Mouse (Mus musculus): ENCODE measurements around the gene Dlg2. TPM values are rescaled to one million over a fixed set of nuclear protein-coding genes. Genes with fewer than 3 reads are reported as not detected.

The Dlg2 gene
- total RNA-seq, 2 experiments from 2014 or later = 40.3 to 65.7 TPM

DNA sequence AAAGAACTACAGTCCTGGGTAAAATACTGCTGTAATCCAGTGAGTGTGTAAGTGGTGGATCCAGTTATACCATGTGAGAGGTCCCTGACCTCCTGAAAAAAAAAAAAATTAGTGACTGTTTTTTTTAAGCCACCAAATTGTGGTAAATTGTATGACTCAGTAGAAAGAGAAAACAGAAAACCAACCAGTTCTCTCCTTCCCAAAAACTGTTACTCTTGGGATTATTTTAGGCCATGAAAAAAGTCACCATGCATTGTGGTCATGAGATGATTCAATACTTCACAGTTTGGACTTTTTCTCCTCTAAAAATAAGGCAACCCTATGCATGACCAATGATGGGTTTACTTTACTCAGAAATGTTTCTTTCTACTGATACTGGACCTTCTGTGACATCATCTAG lies 1291.2 kb downstream of the Dlg2 start:
- DNase-seq = no peak

DNA sequence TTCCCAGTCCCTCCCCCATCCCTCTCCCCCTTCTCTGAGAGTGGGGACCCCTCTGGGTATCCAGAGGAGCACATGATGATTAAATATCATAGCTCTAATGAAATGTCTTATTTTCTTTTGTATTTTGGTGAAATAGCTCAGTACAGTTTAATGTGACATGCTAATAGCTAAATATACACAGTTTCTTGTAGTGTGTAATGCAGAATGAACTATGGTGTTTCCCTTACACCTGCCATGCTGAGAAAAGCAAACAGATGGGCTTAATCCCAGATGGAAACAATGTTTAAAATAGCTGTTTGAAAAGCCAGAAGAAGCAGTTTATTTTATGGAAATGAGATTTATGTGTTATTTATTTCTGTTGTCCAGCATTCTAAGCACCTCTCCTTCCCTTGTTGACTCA lies 1302.2 kb downstream of the Dlg2 start:
- DNase-seq = no peak

DNA sequence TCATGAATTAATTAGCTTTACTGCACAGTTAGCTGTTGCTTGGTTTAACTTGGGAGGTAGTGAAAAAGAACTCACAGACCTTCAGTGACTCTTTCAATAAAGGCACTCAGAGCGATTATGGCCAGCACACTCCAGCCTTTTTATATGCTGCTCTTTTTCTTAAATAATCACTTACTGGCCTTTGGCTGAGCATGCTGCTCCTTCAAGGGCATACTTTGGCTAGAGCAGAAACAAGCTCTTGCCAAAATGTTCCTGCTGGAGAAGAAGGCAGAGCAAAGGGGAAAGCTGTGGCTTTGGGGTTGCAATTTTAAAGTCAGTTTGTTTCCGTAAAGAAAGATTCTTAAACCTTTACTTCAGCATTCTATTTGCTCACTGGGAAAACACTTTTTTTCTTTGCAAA lies 1308.1 kb downstream of the Dlg2 start:
- DNase-seq = no peak

DNA sequence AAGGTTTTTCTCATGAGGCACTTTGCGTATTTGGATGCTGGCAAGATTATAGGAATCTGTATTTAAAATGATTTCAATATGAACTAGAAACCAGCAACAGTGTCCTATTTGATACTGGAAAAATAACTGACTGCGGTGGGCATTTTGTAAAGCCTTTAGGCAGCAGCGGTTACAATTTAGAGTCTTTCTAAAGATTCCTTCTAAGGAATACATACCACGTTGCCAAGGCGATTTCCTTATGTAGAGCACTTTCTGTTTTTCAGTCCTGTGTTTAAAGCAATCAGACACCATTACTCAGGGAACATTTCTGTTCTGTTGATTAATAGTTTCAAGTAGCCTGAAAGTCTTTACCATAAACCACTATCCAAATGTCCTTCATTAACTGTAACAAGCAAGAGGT lies 1309.0 kb downstream of the Dlg2 start:
- no peak for DNase-seq

DNA sequence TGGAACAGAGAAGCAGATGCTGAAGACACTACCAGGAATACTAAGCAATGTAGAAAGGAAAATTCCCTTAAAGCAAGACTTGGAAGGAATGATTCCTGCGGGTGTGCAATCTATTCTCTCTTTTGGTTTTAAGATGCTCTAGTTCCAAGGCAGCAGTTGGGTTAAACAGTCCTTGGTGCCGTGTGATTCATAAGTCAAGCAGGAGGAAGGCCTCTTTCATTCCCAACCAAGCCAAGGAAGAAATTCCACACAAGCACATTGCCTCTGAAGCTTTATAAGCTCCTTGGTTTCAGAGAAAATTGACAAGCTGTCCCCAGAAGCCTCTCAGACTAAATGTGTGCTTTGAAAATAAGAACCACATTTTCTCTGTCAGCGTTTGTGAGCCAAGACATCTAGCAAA lies 1309.4 kb downstream of the Dlg2 start:
- no peak for DNase-seq

DNA sequence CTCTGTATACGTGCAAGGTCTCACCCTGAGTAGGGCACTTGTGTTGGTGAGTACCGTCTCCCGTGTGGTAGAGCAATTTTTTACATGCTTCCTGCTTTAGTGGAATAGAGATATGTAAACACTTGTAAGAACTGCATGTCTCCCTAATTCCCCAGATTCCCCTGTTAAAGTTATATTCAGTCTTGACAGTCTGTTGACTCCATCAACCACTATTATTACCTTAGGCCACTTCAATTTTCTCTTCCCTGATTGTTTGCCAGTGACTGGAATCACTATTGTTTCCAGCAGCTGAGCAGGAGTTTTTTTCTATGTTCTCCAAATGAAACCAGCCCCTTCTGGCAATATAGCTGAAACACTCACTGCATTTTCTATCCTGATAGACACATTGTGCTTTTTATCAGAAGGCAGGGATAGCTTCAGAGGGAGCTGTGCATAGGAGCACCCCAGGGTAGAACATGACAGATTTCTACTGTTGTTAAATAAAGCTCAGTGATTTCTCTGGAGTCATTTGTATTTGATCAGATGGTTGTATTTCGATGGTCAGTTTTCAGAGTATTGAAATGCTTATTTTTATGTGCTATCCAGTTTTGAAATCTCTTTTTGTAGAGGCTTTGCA lies 1314.6 kb downstream of the Dlg2 start:
- no peak for DNase-seq

DNA sequence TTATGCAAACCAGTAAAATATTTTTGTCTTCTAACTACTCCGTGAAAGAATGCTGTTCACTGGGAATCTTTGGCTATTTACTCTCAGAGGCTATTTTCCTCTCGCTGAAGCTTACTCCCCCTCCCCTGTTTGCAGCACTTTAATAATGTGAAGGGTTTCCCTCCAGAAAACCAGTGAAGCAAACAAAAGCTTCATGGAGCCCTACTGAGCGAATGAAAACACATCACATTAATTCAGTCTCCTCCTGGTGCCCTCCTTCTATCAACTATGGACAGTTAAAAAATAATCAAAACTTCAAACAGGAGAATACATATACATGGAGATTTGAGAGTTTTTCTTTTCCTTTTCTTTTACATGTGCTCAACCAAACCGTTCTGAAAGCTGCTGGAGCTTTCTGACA lies 1330.2 kb downstream of the Dlg2 start:
- DNase-seq = no peak

DNA sequence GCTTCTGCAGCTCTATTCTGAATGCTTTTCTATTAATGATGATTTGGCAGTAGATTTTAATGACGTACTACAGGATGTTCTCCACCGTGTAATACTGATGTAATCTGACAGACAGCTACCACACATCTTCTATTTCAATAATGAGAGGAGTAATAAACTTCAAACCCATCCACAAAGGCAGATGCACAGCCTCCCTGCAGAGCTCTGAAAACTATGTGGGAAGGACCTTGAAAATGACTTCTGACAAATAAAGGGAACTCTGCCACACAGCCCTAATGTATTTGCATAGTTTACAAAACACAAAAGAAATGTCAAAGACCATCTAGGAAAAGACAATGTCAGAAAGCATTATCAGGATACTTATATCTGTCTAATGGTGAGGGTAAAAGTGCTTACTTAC lies 1334.3 kb downstream of the Dlg2 start:
- DNase-seq = no peak

DNA sequence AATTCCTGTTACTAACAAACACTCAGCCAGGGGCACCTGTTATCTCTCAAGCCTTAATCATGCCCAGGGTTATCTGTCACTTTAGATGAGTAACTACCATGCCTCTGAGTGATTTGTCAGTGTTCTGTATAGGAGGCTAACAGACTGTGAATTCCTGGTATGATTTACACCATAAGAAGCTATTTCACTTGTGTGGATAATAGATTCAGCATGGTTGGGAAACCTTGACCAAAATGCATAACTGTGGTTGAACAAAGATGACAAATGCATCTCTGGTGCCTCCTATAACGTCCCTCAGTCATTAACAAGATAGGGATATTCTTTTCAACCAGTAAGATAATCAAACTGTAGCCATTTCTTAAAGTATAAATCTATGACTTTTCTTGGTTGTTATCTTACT lies 1341.5 kb downstream of the Dlg2 start:
- DNase-seq = no peak

DNA sequence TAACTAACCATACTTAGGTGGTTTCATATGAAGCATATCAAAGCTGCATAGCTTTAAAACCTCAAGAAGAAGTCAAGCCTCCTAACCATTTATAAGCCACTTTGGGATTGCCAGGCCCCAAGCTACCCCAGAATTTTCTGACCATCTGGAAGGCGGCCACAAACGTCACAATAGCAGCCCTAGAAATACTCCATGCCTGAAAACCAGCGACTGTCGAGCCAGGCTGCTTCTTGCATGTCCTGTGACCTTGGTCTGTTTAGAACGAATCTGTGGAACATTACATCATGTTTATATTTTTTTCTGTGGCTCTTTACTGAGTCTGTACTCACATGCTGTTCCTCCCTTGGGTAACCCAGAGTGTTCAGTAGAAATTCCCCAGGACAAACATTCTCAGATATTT lies 1355.7 kb downstream of the Dlg2 start:
- peak; percentile 20 for DNase-seq

DNA sequence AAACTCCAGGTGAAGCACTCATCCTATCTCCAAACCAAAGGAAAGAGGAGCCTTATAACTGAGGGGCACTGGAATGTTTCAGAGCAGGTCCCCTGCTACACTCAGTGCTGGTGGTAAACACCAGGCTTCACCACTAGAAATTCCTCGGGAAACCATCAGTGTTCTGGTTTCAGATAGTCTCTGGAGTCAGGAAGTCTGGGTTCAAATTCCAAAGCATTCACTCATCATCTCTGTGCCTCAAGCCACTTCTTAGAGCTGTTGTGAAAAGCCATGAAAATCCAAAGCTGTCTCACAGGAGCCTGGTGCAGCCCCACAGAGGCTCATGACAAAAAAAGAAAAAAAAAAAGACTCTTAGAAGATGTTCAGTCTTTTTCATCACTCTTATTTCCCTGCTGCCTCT lies 1369.3 kb downstream of the Dlg2 start:
- no peak for DNase-seq

DNA sequence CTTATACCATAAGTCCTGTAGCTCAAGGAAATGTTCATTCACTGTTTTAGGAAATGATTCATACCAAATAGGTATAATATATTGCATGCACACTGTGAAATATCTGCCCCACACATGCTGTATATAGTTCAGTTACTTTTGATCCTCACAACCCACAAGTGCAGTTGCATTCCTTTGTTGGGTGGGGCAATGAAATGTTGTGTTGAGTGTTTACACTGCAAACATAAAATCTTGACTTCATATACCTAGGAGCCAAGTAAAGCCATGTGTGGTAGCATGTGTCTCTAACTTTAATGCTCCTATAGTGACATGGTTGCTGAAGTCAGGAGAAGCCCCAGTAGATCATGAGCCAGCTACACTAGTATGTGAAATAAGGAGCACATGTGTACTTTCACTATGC lies 1372.9 kb downstream of the Dlg2 start:
- no peak for DNase-seq

DNA sequence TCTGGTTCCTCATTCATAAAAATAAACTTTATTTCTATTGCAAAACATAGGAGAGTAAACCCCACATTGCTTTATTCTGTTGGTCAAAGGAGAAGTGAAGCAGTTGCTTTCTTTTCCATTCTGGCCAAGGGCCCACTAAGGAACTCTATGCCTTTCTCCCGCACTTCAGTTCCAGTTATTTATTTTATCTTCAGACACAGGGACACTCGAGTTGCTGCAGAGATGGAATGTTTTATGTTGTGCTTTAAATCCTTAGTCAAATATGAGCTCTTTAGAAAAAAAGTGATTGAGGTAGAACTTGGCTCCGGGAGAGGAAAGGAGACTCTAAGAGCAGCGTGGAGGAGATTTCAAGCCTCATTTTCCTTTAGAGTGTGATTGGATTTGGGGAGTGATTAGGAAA lies 1377.2 kb downstream of the Dlg2 start:
- DNase-seq = no peak

DNA sequence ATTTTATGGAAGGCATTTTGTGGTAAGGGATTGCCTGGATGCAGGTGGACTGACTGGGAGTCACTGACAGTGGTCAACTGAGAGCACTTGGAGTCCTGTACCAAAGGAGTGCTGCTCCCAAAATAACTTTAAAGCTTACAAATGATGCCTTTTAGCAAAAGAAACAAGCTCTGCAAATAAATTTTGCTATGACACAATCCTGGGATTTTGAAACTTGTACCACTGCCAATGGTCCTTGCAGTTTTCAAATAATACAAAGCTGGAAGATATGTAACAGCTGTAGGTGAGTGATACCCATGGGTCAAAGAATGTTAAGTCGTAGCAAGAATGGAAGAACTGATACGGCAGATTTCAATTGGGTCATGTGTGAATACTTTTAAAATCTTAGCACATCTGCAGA lies 1380.5 kb downstream of the Dlg2 start:
- DNase-seq = peak; percentile 29

DNA sequence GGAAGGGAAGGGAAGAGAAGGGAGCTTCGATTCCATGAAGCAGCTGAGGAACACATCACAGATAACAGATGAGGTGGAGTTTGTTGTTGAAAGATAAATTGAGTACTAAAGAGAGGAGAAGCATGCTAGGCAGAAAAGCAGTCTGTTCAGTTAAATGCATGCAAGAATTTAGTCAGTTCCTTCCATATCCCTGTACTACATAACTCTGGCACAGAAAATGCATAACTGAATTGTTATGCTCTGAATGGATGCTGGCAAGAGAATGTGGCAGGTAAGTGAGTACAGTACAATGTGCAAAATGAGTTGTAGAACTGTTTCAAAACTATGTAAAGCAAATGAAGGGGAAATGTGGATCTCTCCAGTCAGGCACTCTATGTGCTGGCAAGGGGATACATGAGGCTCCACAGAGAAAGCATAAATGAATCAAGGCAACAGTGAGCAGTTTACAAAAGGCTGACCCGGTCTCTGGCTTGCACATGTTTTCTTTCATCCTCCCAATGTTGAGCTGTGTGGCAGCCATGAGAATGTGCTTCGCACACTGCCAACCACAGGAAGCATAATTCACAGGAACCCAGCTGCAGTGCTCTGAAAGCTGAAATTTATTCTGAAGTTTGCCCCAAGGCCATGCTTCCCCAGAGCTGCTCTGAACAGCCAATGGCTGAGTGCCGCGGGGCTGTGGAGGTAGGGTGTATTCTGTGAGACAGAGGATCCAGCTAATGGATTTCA lies 1386.5 kb downstream of the Dlg2 start:
- peak; percentile 60 for DNase-seq

DNA sequence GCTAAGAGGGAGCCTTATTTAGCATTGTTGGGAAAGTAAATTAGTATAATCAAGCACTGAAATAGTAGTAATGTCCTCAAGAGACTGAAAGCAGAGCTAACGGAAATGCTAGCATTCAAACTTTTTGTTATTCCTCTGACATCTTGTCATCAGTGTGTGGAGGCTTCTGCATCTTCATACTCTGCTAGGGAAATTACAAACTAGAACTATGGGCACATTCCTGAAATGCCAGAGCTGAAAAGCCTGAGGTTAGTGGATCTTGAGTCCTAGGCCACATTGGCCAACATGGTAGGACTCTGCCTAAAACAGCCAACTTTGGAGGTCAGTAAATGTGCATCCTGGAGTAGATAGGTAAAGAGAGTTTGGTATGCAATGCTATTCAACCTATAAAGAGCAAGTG lies 1392.4 kb downstream of the Dlg2 start:
- no peak for DNase-seq

DNA sequence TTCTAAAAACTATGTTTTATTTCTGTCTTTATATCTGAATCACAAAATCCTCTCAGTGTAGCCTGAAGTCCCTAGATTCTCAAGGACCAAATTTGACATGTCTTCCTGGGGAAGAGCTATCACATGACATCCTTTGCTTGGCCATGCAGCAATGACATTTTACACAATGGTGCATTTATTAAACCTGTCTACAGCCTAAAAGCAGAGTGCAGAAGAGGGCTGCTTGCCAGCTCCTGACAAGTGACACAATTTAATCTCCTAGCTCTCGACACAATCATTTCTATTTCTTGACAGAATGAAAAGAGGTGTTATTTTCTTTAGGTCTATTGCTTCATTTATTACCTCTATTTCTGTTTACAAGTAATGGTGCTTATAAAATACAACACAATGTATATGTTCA lies 1400.4 kb downstream of the Dlg2 start:
- DNase-seq = no peak

DNA sequence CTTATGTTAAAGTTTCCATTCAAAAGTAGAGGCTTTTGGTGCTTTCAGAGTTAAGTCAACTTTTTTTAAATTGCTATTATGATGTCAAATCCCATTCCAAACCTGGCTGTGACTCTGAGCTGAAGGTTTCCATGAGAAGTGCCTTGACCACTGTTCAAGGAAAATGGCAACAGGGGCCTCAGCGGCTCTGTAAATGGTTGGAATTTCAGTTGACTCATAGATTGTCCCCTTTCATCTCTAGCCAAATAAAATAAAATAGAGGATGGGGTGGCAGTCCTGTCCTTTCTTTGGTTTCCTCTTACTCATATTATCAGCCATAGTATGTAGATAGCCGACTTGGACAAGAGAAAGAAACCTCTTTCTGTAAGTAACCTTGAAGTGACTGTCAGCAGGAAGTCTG lies 1401.3 kb downstream of the Dlg2 start:
- DNase-seq = peak; percentile 56

DNA sequence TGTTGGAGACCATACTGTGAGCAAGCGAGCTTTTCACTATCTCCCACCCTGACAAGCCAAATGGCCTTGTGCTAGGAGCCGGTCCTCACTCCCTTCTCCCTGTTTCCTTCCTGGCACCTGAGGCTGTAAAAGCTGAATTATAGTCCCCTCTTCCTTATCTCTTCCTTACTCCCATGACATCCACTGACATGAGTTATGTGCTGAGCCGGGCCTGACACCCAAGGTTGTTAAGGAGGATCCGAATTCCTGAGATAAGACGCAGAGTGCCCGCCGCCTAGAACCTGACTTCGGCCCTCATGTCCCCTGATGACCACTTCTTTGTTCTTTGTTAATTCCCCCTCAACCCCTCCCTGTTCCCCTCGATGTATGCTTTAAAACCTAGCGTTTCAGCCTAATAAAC lies 1409.9 kb downstream of the Dlg2 start:
- peak; percentile 26 for DNase-seq

DNA sequence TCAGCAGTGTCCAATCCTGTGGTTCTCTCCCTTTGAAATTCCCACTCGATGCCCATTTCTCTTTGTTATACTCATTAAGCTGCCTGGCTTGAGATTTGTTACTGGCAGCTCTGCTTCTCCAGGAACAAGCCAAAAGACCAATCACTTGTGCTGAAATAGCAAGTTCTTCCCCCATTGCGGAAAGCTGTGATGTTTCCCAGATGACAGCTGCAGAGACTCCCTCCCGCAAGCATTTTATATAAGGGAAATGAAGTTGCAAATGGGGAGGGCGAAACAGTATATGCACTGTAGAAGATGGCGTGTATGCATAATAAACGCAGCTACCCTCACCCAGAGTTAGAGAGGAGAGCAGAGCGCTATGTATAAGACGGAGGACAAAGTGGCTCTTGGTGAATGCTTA lies 1417.5 kb downstream of the Dlg2 start:
- DNase-seq = no peak

DNA sequence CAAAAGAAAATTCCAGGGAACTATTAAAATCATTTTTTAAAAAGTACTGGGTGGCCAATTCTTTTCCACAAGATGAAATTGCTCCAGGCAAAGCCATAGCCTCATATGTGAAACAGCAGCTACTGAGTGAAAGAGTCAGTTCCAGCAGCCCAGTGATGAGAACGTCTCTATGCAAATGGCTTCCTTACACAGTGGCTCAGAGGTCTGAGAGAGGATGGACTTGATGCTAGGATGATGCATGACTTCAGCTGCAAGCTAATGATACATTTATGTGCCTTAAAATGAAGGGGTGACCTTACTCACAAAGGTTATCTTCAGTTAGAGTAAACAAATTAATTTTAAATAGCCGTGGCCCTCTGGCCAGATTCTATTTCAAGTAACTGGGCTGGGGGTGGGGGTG lies 1420.5 kb downstream of the Dlg2 start:
- DNase-seq = no peak

DNA sequence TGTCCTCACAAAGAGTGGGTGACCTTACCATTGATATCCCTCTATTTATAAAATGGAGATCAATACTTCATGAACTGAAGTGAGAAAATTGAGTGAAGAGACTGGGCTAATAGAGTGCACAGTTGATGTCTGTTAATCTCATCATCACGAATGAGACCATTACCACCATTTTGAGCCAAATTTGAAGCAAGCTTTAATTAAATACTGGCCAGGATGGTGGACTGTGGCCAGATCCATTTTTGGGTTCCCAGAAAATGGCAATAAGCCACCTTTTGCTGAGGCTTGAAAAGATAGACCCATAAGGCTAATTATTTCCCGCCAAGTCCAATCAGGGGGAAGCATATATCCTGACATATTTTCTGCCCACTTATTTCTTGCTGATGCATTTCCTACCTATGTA lies 1421.0 kb downstream of the Dlg2 start:
- no peak for DNase-seq

DNA sequence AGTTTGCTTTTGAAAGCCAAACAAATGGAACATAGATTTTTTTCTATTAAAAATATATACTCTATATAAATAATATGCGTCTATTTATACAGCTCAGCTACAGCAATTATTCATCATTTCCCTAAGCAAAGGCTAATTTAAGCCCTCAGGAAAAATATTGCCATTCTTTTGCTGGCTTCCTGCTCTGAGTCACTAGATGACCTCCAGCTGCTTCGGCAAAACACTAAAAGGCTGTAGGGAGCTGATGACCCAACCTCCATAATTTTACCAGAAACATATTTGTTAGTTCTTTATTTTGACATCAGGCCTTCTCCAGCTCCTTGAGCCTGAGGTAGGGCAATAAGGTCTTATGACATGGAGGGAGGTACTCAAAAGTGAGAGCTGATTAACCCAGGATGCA lies 1426.0 kb downstream of the Dlg2 start:
- peak; percentile 31 for DNase-seq

DNA sequence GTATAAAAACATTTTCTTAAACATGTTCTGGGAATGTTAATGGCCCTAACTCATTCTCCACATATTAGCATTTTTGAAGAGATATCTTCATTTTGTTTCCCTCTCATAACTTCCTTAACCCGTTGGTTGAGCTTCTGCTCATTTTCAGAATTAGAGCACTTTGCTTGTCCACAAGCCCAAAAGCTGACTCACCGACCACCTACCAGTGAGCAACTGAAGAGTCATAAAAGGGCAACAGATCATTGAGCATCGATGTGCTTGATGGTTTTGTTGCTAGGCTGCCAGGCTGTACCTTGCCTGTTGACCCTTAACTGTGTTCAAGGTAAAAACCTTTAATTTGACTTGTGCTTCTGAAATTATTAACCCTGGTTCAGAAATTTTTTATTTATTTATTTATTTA lies 1440.3 kb downstream of the Dlg2 start:
- DNase-seq = no peak

DNA sequence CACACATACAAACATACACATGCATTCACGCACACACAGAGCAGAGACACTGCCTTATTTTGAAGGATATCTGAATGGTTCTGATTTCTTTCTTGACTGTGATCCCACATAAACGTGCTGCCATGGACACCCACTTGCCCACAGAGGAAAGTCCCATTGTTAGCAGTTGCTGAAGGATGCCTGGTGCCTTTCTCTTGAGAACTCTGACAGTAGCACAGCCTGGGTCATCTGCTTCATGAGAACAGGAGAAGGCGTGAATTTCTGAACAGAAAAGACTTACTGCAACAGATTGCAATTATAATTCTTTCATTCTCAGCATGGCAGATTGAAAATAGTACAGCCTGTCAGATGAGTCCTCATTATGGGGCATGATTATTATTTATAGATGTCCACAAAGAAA lies 1442.6 kb downstream of the Dlg2 start:
- no peak for DNase-seq

Data from adrenal gland, postnatal 10 days (tissue).